Mouse (Mus musculus) liver, adult 2 months (tissue): ENCODE results near the gene Nrxn3. TPM values are rescaled to one million over a fixed set of nuclear protein-coding genes. Genes with fewer than 3 reads are reported as not detected.
A peak's percentile ranks its signal among the peaks of the same experiment; 100 is the strongest.

ENCODE experiments used
- DNase-seq: peaks from one replicate; pipeline ENCODE4 v3.0.0-alpha.2; 2011; ENCODE audit warnings: low read depth, low spot score; ENCODE audit errors: extremely low read depth
- H3K27ac ChIP-seq: fragments of 200-500 bp; replicated peaks from 2 replicates; pipeline ENCODE4 v1.5.1; 2012; ENCODE audit warnings: low read depth, mild to moderate bottlenecking, control low read depth, inconsistent platforms, low read length; ENCODE audit not compliant: insufficient read depth
- H3K27me3 ChIP-seq: fragments of 200-500 bp; 2 replicates; pipeline ENCODE4 v1.6.1; 2012; ENCODE audit warnings: mild to moderate bottlenecking, moderate library complexity, low read length, inconsistent platforms; ENCODE audit not compliant: control insufficient read depth, insufficient read depth
- H3K36me3 ChIP-seq: fragments of 200-500 bp; 2 replicates; pipeline ENCODE4 v1.6.1; 2012; ENCODE audit warnings: low read length, inconsistent platforms; ENCODE audit not compliant: control insufficient read depth, insufficient read depth
- H3K4me1 ChIP-seq: fragments of 200-500 bp; 2 replicates; pipeline ENCODE4 v1.6.1; 2011; ENCODE audit warnings: low read length; ENCODE audit not compliant: control insufficient read depth, insufficient read depth
- H3K4me3 ChIP-seq: fragments of 200-500 bp; 2 replicates; pipeline ENCODE4 v1.5.1; 2011; ENCODE audit warnings: low read depth, mild to moderate bottlenecking, control low read depth, low read length, moderate library complexity; ENCODE audit not compliant: insufficient read depth
- H3K79me2 ChIP-seq: fragments of 200-500 bp; 2 replicates; pipeline ENCODE4 v1.6.1; 2012; ENCODE audit warnings: inconsistent platforms, mild to moderate bottlenecking, low read length, moderate library complexity; ENCODE audit not compliant: control insufficient read depth, insufficient read depth
- H3K9ac ChIP-seq: fragments of 200-500 bp; 2 replicates; pipeline ENCODE4 v1.6.1; 2012; ENCODE audit warnings: low read depth, mild to moderate bottlenecking, control low read depth, inconsistent platforms, low read length
- CTCF ChIP-seq: fragments of 200-500 bp; IDR thresholded peaks from 2 replicates; pipeline ENCODE4 v1.5.1; 2011; ENCODE audit warnings: low read depth, low read length, control low read depth
- POLR2A ChIP-seq: fragments of 200-500 bp; IDR thresholded peaks from 2 replicates; pipeline ENCODE4 v1.6.1; 2011; ENCODE audit warnings: low read length, control low read depth; ENCODE audit not compliant: insufficient read depth; ENCODE audit errors: extremely low read depth
- WGBS: fragments of 180-500 bp; shearing (Covaris S2); methylation state at CpG from one replicate; pipeline ENCODE4 v1.1.7; 2018; 5-methylcytosine and 5-hydroxymethylcytosine counted together
- polyA plus RNA-seq: library from polyadenylated mRNA; depleted of rRNA; stranded (reverse); fragments of >200 nt; gene quantifications from 2 replicates; pipeline ENCODE4 v1.2.3, GENCODE M21; 2012
- total RNA-seq: library from RNA; depleted of rRNA; stranded (reverse); fragments of >200 nt; gene quantifications from 2 replicates; pipeline ENCODE4 v1.2.3, GENCODE M21; 2014

The Nrxn3 gene
- total and polyA plus RNA-seq, 2 experiments, result 0.18 to 0.31 TPM

- H3K36me3 ChIP-seq, result no peaks in the 10 kb centered on the region
- WGBS, result 87% methylated on average over 5 of the region's 5 CpGs
- no peak overlapping the region for H3K27ac ChIP-seq
- H3K9ac ChIP-seq, result no peak overlapping the region
- H3K79me2 ChIP-seq, result no peaks in the 10 kb centered on the region
- DNase-seq, result no peak
- H3K4me1 ChIP-seq, result no peaks in the 10 kb centered on the region
- no peaks in the 10 kb centered on the region for H3K27me3 ChIP-seq
- H3K4me3 ChIP-seq, result no peak overlapping the region
- TF ChIP-seq POLR2A (no peak), CTCF (no peak)
Measured at GRCm38 (mm10) chr12:89710459-89710858, 987.8 kb downstream of the Nrxn3 start.

- TF ChIP-seq CTCF (no peak), POLR2A (no peak)
Measured at GRCm38 (mm10) chr12:89711791-89712190, 989.1 kb downstream of the Nrxn3 start.

DNA sequence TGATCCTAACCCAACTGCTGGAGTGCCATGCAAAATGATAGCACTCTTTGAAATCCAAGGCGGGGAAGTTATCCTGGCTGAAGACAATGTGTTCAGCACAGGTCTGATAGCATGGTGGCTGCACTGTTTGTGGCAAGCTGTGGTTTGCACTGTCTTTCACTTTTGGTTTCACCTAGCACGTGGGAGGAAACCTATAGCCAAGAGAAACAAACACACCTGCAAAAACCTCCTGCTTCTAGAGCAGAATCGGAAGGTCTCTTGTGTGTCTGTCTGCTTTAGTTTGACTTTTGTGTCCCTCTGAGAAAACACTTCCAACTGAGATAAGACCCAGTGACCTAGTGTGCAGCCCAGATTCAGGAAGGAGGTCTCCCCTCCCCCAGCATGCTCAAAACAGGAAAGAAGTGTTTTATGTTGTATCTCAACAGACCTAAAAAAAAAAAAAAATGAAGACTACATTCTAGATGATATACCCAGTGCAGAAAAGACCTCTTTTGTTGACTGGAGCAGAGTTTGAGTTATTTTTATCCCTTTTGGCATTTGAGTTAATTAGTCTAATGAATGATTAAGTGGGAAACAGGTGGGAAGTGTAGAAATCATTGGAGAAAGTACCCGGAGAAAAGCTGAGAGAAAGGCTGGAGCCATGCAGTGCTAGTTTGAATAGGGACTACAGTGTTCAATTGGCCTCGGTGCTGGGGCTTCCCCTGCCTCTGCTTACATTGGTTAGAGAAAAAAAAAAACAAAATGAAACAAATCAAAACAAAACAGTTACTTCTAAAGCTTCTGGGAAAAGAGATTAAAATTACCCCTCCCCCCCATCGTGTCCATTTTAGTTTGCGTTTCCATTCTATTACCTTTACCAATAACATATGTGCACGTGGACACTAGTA, 996.8 kb downstream of the Nrxn3 start:
- Histone ChIP-seq H3K27me3 (no peaks in the 10 kb centered on the region), H3K27ac (no peak overlapping the region), H3K79me2 (no peaks in the 10 kb centered on the region), H3K4me3 (no peak overlapping the region), H3K36me3 (no peaks in the 10 kb centered on the region), H3K4me1 (no peaks in the 10 kb centered on the region; the same call in 1 of the 2 replicates), H3K9ac (no peak overlapping the region)
- WGBS, result 28% methylated on average over 8 of the region's 8 CpGs
- peak; percentile 2 for DNase-seq
- no peak for TF ChIP-seq CTCF

More at GRCm38 (mm10) chr12:89711791-89712190, 989.1 kb downstream of the Nrxn3 start:
- no peak for DNase-seq
- Histone ChIP-seq H3K79me2 (no peaks in the 10 kb centered on the region), H3K4me1 (no peaks in the 10 kb centered on the region), H3K27me3 (no peaks in the 10 kb centered on the region), H3K27ac (no peak overlapping the region), H3K9ac (no peak overlapping the region), H3K4me3 (no peak overlapping the region), H3K36me3 (no peaks in the 10 kb centered on the region)
- WGBS, result 90% methylated on average over 1 of the region's 1 CpGs

- H3K79me2 ChIP-seq, result no peaks in the 10 kb centered on the region
- H3K9ac ChIP-seq, result no peak overlapping the region
- no peak overlapping the region for H3K27ac ChIP-seq
- H3K4me1 ChIP-seq, result no peaks in the 10 kb centered on the region; the same call in 1 of the 2 replicates
- H3K36me3 ChIP-seq, result no peaks in the 10 kb centered on the region
- TF ChIP-seq CTCF, result no peak
- no peak for TF ChIP-seq POLR2A
- no peak for DNase-seq
- H3K4me3 ChIP-seq, result no peak overlapping the region
- H3K27me3 ChIP-seq, result no peaks in the 10 kb centered on the region
- WGBS, result 34% methylated on average over 3 of the region's 3 CpGs
Measured at GRCm38 (mm10) chr12:89720945-89721344, 998.3 kb downstream of the Nrxn3 start.

GRCm38 (mm10) chr12:89722462-89722861, 999.8 kb downstream of the Nrxn3 start:
- 90% methylated on average over 14 of the region's 14 CpGs for WGBS
- H3K27me3 ChIP-seq, result no peaks in the 10 kb centered on the region
- H3K9ac ChIP-seq, result no peak overlapping the region
- no peaks in the 10 kb centered on the region for H3K79me2 ChIP-seq
- no peaks in the 10 kb centered on the region for H3K36me3 ChIP-seq
- H3K4me3 ChIP-seq, result no peak overlapping the region
- TF ChIP-seq CTCF (no peak), POLR2A (no peak)
- DNase-seq, result no peak
- H3K4me1 ChIP-seq, result no peaks in the 10 kb centered on the region; the same call in 1 of the 2 replicates
- H3K27ac ChIP-seq, result no peak overlapping the region

GRCm38 (mm10) chr12:89724048-89724447, 1001.4 kb downstream of the Nrxn3 start:
- Histone ChIP-seq H3K36me3 (no peaks in the 10 kb centered on the region), H3K9ac (no peak overlapping the region), H3K27ac (no peak overlapping the region), H3K27me3 (no peaks in the 10 kb centered on the region), H3K79me2 (no peaks in the 10 kb centered on the region), H3K4me3 (no peak overlapping the region), H3K4me1 (no peaks in the 10 kb centered on the region; the same call in 1 of the 2 replicates)
- 58% methylated on average over 3 of the region's 3 CpGs for WGBS
- TF ChIP-seq CTCF, result no peak
- no peak for TF ChIP-seq POLR2A
- DNase-seq, result no peak
